Mouse (Mus musculus) MEL (cell line): ENCODE data around the gene Scel. TPM values are rescaled to one million over a fixed set of nuclear protein-coding genes. Genes with fewer than 3 reads are reported as not detected.

ENCODE experiments used
- DNase-seq: peaks from one replicate; pipeline ENCODE4 v3.0.0; 2011; ENCODE audit warnings: low read depth, low spot score
- H3K27ac ChIP-seq: 2 replicates; pipeline ENCODE4 v1.5.1; 2012; ENCODE audit warnings: low read depth, mild to moderate bottlenecking, control low read depth, low read length, moderate library complexity; ENCODE audit not compliant: control insufficient read depth
- H3K27me3 ChIP-seq, 2 experiments: fragments of 150-350 bp in 1 of 2; sonication (generic) in 1 of 2; 2 replicates each; pipeline ENCODE4 v1.6.1; 2012; ENCODE audit warnings: low read length in 2 of 2, mild to moderate bottlenecking in 2 of 2, improper control_type of control experiment in 1 of 2, moderate library complexity in 1 of 2; ENCODE audit not compliant: insufficient read depth in 2 of 2, control insufficient read depth in 1 of 2
- H3K36me3 ChIP-seq, 2 experiments: 2 replicates each; pipeline ENCODE4 v1.6.1; 2012 to 2014; ENCODE audit warnings: low read length in 2 of 2, improper control_type of control experiment in 1 of 2, inconsistent platforms in 1 of 2, mild to moderate bottlenecking in 1 of 2; ENCODE audit not compliant: insufficient read depth in 2 of 2, control insufficient read depth in 1 of 2
- H3K4me1 ChIP-seq, 2 experiments: fragments of 150-350 bp in 1 of 2; sonication (generic) in 1 of 2; 2 replicates each; pipeline ENCODE4 v1.6.1; 2012; ENCODE audit warnings: low read length in 2 of 2, improper control_type of control experiment in 1 of 2, mild to moderate bottlenecking in 1 of 2; ENCODE audit not compliant: insufficient read depth in 2 of 2, control insufficient read depth in 1 of 2
- H3K4me3 ChIP-seq, 2 experiments: fragments of 150-350 bp in 1 of 2; sonication (generic) in 1 of 2; 2 replicates each; pipeline ENCODE4 v1.5.1; 2012; ENCODE audit warnings: low read depth in 2 of 2, low read length in 2 of 2, mild to moderate bottlenecking in 2 of 2, moderate library complexity in 2 of 2, control low read depth in 1 of 2, improper control_type of control experiment in 1 of 2; ENCODE audit not compliant: control insufficient read depth in 1 of 2, insufficient read depth in 1 of 2
- H3K79me2 ChIP-seq: 2 replicates; pipeline ENCODE4 v1.6.1; 2012; ENCODE audit warnings: mild to moderate bottlenecking, low read length, moderate library complexity; ENCODE audit not compliant: control insufficient read depth, poor library complexity, insufficient read depth
- H3K9ac ChIP-seq: 2 replicates; pipeline ENCODE4 v1.6.1; 2012; ENCODE audit warnings: low read depth, mild to moderate bottlenecking, control low read depth, low read length, moderate library complexity; ENCODE audit not compliant: control insufficient read depth, poor library complexity, severe bottlenecking
- H3K9me3 ChIP-seq: fragments of 150-350 bp; sonication (generic); replicated peaks from 2 replicates; pipeline ENCODE4 v1.6.1; 2012; ENCODE audit warnings: mild to moderate bottlenecking, low read length, improper control_type of control experiment, moderate library complexity; ENCODE audit not compliant: insufficient read depth
- BHLHE40 ChIP-seq: IDR thresholded peaks from 2 replicates; pipeline ENCODE4 v1.6.1; 2012; ENCODE audit warnings: low read depth, mild to moderate bottlenecking, inconsistent platforms, low read length, improper control_type of control experiment, borderline replicate concordance
- CTCF ChIP-seq, 3 experiments: IDR thresholded peaks in 2 of 3; conservative IDR thresholded peaks in 1 of 3; 2 replicates each; pipeline ENCODE4 v1.5.1; 2011 to 2012; ENCODE audit warnings: low read length in 3 of 3, low read depth in 2 of 3, mild to moderate bottlenecking in 2 of 3, improper control_type of control experiment in 1 of 3, inconsistent platforms in 1 of 3, mixed read lengths in 1 of 3, moderate library complexity in 1 of 3; ENCODE audit not compliant: control insufficient read depth in 1 of 3, insufficient read depth in 1 of 3, poor library complexity in 1 of 3, severe bottlenecking in 1 of 3
- E2F4 ChIP-seq: IDR thresholded peaks from 2 replicates; pipeline ENCODE4 v1.6.1; 2011; ENCODE audit warnings: low read depth, low read length, improper control_type of control experiment, borderline replicate concordance
- EP300 ChIP-seq, 2 experiments: IDR thresholded peaks; 2 replicates each; pipeline ENCODE4 v1.6.1; 2011; ENCODE audit warnings: improper control_type of control experiment in 2 of 2, low read length in 2 of 2, low read depth in 1 of 2, mild to moderate bottlenecking in 1 of 2
- ETS1 ChIP-seq: IDR thresholded peaks from 2 replicates; pipeline ENCODE4 v1.6.1; 2012; ENCODE audit warnings: low read depth, mild to moderate bottlenecking, inconsistent platforms, low read length, improper control_type of control experiment, moderate library complexity
- GATA1 ChIP-seq: IDR thresholded peaks from 2 replicates; pipeline ENCODE4 v1.6.1; 2011; ENCODE audit warnings: low read depth, low read length, improper control_type of control experiment
- HCFC1 ChIP-seq: IDR thresholded peaks from 2 replicates; pipeline ENCODE4 v1.6.1; 2012; ENCODE audit warnings: low read depth, mild to moderate bottlenecking, inconsistent platforms, low read length, improper control_type of control experiment, moderate library complexity
- KAT2A ChIP-seq: conservative IDR thresholded peaks from 2 replicates; pipeline ENCODE4 v1.6.1; 2012; ENCODE audit warnings: low read depth, low read length, improper control_type of control experiment, inconsistent platforms
- MAX ChIP-seq: IDR thresholded peaks from 2 replicates; pipeline ENCODE4 v1.6.1; 2011; ENCODE audit warnings: low read length, improper control_type of control experiment
- MAZ ChIP-seq: IDR thresholded peaks from 2 replicates; pipeline ENCODE4 v1.6.1; 2012; ENCODE audit warnings: low read depth, mild to moderate bottlenecking, inconsistent platforms, low read length, improper control_type of control experiment
- MEF2A ChIP-seq: IDR thresholded peaks from 2 replicates; pipeline ENCODE4 v1.6.1; 2014; ENCODE audit warnings: low read depth, mild to moderate bottlenecking, inconsistent platforms, low read length, improper control_type of control experiment; ENCODE audit not compliant: poor library complexity, insufficient replicate concordance, severe bottlenecking; ENCODE audit errors: extremely low read depth
- MXI1 ChIP-seq: IDR thresholded peaks from 2 replicates; pipeline ENCODE4 v1.6.1; 2011; ENCODE audit warnings: mild to moderate bottlenecking, low read depth, low read length, improper control_type of control experiment
- MYB ChIP-seq: IDR thresholded peaks from 2 replicates; pipeline ENCODE4 v1.6.1; 2011; ENCODE audit warnings: mild to moderate bottlenecking, low read depth, low read length, improper control_type of control experiment
- MYC ChIP-seq: IDR thresholded peaks from 2 replicates; pipeline ENCODE4 v1.6.1; 2011; ENCODE audit warnings: low read depth, mild to moderate bottlenecking, low read length, improper control_type of control experiment, moderate library complexity
- NRF1 ChIP-seq: IDR thresholded peaks from 2 replicates; pipeline ENCODE4 v1.6.1; 2014; ENCODE audit warnings: low read depth, mild to moderate bottlenecking, inconsistent platforms, low read length, improper control_type of control experiment, moderate library complexity; ENCODE audit not compliant: poor library complexity, insufficient read depth, severe bottlenecking
- POLR2A ChIP-seq, 2 experiments: IDR thresholded peaks; 2 replicates each; pipeline ENCODE4 v1.6.1; 2011 to 2012; ENCODE audit warnings: low read length in 2 of 2, mild to moderate bottlenecking in 2 of 2, control low read depth in 1 of 2, improper control_type of control experiment in 1 of 2, low read depth in 1 of 2, moderate library complexity in 1 of 2; ENCODE audit not compliant: control insufficient read depth in 1 of 2, insufficient read depth in 1 of 2, poor library complexity in 1 of 2
- POLR2AphosphoS2 ChIP-seq: IDR thresholded peaks from 2 replicates; pipeline ENCODE4 v1.6.1; 2011; ENCODE audit warnings: low read length, improper control_type of control experiment
- SIN3A ChIP-seq: IDR thresholded peaks from 2 replicates; pipeline ENCODE4 v1.6.1; 2012; ENCODE audit warnings: low read length, improper control_type of control experiment, inconsistent platforms
- TBP ChIP-seq: IDR thresholded peaks from 2 replicates; pipeline ENCODE4 v1.8.0; 2011; ENCODE audit warnings: low read depth, low read length, improper control_type of control experiment
- UBTF ChIP-seq: IDR thresholded peaks from 2 replicates; pipeline ENCODE4 v1.6.1; 2012; ENCODE audit warnings: low read depth, mild to moderate bottlenecking, inconsistent platforms, low read length, improper control_type of control experiment, moderate library complexity, borderline replicate concordance; ENCODE audit not compliant: insufficient read depth
- USF2 ChIP-seq, 2 experiments: IDR thresholded peaks; 2 replicates each; pipeline ENCODE4 v1.6.1; 2011 to 2012; ENCODE audit warnings: improper control_type of control experiment in 2 of 2, low read length in 2 of 2, borderline replicate concordance in 1 of 2, inconsistent platforms in 1 of 2, low read depth in 1 of 2, mild to moderate bottlenecking in 1 of 2; ENCODE audit not compliant: insufficient read depth in 1 of 2
- ZKSCAN1 ChIP-seq: IDR thresholded peaks from 2 replicates; pipeline ENCODE4 v1.6.1; 2012; ENCODE audit warnings: low read depth, mild to moderate bottlenecking, inconsistent platforms, low read length, improper control_type of control experiment, moderate library complexity
- ZNF384 ChIP-seq: IDR thresholded peaks from 2 replicates; pipeline ENCODE4 v1.6.1; 2012; ENCODE audit warnings: low read depth, mild to moderate bottlenecking, inconsistent platforms, low read length, improper control_type of control experiment
- polyA plus RNA-seq, 2 experiments: library from polyadenylated mRNA; stranded (reverse) in 1 of 2; unstranded in 1 of 2; fragments of >175 nt in 1 of 2; fragments of >200 nt in 1 of 2; gene quantifications; 2 replicates each; pipeline versions ENCODE4 v1.2.1 to v1.2.4; 2012; ENCODE audit warnings: low replicate concordance in 2 of 2, low read depth in 1 of 2; ENCODE audit not compliant: insufficient read length in 2 of 2, insufficient read depth in 1 of 2, missing spikeins in 1 of 2
- total RNA-seq: library from RNA; depleted of rRNA; stranded (reverse); fragments of 300-350 nt; gene quantifications from 2 replicates; pipeline ENCODE4 v1.2.3, GENCODE M21; 2012

Gene Scel
- total and polyA plus RNA-seq, 3 experiments = not detected

- Histone ChIP-seq H3K79me2 (no peaks in the 10 kb centered on the region), H3K27me3 (no peaks in the 10 kb centered on the region; a peak in 1 of 4 replicates), H3K9ac (no peak overlapping the region), H3K27ac (no peak overlapping the region), H3K36me3 (no peaks in the 10 kb centered on the region), H3K9me3 (no peaks in the 10 kb centered on the region), H3K4me1 (no peaks in the 10 kb centered on the region), H3K4me3 (no peak overlapping the region)
- TF ChIP-seq UBTF = no peak
- no peak for TF ChIP-seq HCFC1
- TF ChIP-seq NRF1 = no peak
- TF ChIP-seq ZKSCAN1 = no peak
- TF ChIP-seq KAT2A = no peak
- TF ChIP-seq ZNF384 = no peak
- no peak for TF ChIP-seq MAX
- no peak for TF ChIP-seq POLR2AphosphoS2
- TF ChIP-seq E2F4 = no peak
- no peak for TF ChIP-seq GATA1
- TF ChIP-seq MAZ = no peak
- DNase-seq = no peak
Measured at GRCm38 (mm10) chr14:103504514-103504913, 8.6 kb upstream of the Scel start.

DNA sequence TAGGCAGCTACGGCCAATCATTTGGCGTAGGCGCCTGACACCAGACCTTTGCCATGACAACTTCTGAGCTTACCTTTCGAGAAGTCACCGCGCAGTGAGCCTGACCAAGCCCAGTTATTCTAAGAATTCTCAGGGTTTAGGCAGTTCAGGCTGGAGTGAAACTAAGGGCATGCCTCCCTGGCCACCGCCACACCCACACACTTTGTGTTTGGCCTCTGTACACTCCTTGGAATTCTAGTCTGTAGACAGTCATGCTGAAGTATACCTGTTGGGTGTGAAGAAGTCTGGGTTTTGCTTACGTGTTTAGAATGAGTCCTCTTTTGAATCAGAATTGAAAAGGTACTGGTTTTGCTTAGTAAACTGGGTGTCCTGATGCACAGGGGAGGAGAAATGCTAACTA is 3.6 kb upstream of the Scel start:
- Histone ChIP-seq H3K9me3 (no peaks in the 10 kb centered on the region), H3K36me3 (no peaks in the 10 kb centered on the region), H3K4me1 (no peaks in the 10 kb centered on the region), H3K27me3 (no peaks in the 10 kb centered on the region), H3K79me2 (no peaks in the 10 kb centered on the region), H3K27ac (no peak overlapping the region), H3K4me3 (no peak overlapping the region), H3K9ac (no peak overlapping the region)
- DNase-seq = no peak
- TF ChIP-seq E2F4 = no peak
- no peak for TF ChIP-seq POLR2AphosphoS2
- TF ChIP-seq TBP = no peak
- TF ChIP-seq POLR2A (IDR thresholded peaks at IDR 0.05; ENCODE audit: control insufficient read depth in 1 of 2, insufficient read depth in 1 of 2, low read depth in 1 of 2, low read length in 2 of 2, poor library complexity in 1 of 2) = no peak
- no peak for TF ChIP-seq KAT2A
- TF ChIP-seq EP300 (IDR thresholded peaks at IDR 0.05; ENCODE audit: low read depth in 1 of 2, low read length in 2 of 2) = no peak
- no peak for TF ChIP-seq MYC
- no peak for TF ChIP-seq HCFC1
- no peak for TF ChIP-seq BHLHE40

- Histone ChIP-seq H3K27ac (no peak overlapping the region), H3K9me3 (no peaks in the 10 kb centered on the region), H3K4me3 (no peak overlapping the region), H3K79me2 (no peaks in the 10 kb centered on the region), H3K27me3 (no peaks in the 10 kb centered on the region; a peak in 1 of 4 replicates), H3K36me3 (no peaks in the 10 kb centered on the region), H3K4me1 (no peaks in the 10 kb centered on the region), H3K9ac (no peak overlapping the region)
- no peak for TF ChIP-seq SIN3A
- TF ChIP-seq ZNF384 = no peak
- TF ChIP-seq BHLHE40 = no peak
- no peak for TF ChIP-seq MXI1
- no peak for TF ChIP-seq USF2 (IDR thresholded peaks at IDR 0.05; ENCODE audit: borderline replicate concordance in 1 of 2, insufficient read depth in 1 of 2, low read depth in 1 of 2, low read length in 2 of 2)
- TF ChIP-seq CTCF (IDR thresholded peaks at IDR 0.05 in 2 of 3, conservative IDR thresholded peaks at IDR 0.05 in 1 of 3; ENCODE audit: control insufficient read depth in 1 of 3, insufficient read depth in 1 of 3, low read depth in 2 of 3, low read length in 3 of 3, poor library complexity in 1 of 3, severe bottlenecking in 1 of 3) = no peak
- TF ChIP-seq EP300 (IDR thresholded peaks at IDR 0.05; ENCODE audit: low read depth in 1 of 2, low read length in 2 of 2) = no peak
- TF ChIP-seq MEF2A = no peak
- no peak for TF ChIP-seq MYB
- TF ChIP-seq ETS1 = no peak
- no peak for DNase-seq
Measured at GRCm38 (mm10) chr14:103513473-103513811, 300 bp downstream of the Scel start.
